Mouse (Mus musculus): Measurements from ENCODE around the gene Obp2b.
"Not testable (repeated sequence)": the region's sequence is repeated elsewhere in the genome, so short reads cannot be mapped to it uniquely, and the experiment has no call there.

Gene Obp2b

DNA sequence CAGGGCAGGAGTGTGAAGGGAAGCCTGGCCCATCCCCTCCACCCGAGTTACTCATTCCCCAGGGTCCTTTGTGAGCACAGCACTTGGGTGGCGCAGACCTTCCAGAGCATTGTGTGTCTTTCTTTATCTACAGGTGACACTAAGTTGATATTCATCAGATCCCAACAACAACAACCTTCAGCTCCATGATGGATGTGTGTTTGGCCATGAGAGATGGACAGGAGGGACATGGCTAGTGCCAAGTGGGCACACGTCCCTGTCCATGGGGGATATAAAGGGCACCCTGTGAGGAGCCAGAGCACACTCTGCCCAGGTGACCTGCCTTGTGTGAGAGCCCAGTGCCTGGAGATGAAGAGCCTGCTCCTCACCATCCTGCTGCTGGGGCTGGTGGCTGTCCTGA, at the start of gene Obp2b:
Gene Obp2b (plus strand): TSS at position 301 of the 400 bp plus-strand sequence.
- DNase-seq (ENCODE audit: extremely low spot score), result not testable (repeated sequence)

DNA sequence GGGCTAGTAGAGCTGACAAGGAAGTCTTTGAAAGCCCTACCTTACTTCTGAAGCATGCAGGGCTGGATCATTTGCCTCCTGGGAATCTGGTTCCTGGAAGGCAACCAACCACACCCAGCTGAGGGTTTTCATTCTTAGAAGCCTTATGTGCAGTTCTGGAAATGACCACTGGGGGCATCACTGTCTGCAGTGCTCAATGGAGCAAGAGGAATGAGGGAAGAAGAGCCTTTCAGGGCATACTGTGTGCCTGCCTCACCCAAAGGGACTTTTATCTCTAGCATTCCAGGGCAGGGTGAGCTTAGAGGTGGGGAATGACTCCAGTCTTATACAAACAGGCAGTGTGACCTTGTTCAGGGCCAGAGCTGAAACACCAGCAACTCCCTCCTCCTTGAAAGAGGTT, 42.2 kb upstream of the Obp2b start:
- DNase-seq (ENCODE audit: extremely low spot score), result peak; percentile 65

DNA sequence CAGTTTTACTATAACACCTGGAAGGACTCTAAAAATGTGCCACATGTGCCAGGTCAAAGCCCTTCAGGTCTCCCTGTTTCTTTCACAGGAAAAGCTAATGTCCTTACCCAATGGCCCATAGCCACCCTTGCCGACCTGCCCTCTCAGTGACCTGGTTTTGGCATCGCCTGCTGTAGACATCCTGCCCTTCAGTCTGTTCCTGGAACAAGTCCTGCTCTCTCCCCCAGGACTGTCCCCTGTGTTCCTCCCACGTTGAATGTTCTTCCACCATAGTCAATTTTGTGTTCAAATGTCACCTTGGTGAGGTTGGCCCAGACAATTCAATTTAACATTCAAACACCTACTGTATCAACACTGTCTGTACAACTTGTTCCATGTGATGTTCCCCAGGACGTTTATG, 39.9 kb upstream of the Obp2b start:
- no peak for DNase-seq (ENCODE audit: extremely low spot score)

DNA sequence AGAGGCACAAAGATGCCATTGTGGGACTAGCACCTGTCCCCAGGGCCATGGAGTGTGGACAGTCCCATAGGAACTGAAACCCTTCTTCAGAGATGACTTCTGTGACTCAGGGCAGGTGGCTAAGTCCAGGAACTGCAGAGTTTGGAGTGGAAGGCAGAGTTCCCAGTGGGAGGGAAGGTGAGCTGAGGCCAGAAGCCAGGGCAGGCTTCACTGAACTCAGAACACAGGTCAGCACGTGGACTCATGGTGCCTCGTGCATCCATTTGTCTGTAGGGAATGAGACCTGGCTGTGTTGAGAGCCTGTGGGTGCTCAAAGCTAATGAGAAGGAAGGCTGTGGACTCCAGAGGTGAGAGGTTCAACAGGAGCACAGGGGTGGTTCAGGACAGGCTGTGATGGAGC, 38.1 kb upstream of the Obp2b start:
- no peak for DNase-seq (ENCODE audit: extremely low spot score)

DNA sequence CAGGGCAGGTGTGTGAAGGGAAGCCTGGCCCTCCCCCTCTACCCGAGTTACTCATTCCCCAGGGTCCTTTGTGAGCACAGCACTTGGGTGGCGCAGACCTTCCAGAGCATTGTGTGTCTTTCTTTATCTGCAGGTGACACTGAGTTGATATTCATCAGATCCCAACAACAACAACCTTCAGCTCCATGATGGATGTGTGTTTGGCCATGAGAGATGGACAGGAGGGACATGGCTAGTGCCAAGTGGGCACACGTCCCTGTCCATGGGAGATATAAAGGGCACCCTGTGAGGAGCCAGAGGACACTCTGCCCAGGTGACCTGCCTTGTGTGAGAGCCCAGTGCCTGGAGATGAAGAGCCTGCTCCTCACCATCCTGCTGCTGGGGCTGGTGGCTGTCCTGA, 37.1 kb upstream of the Obp2b start, which contains the start of gene Obp2a:
Gene Obp2a (plus strand): TSS at position 301 of the 400 bp plus-strand sequence.
- not testable (repeated sequence) for DNase-seq (ENCODE audit: extremely low spot score)

DNA sequence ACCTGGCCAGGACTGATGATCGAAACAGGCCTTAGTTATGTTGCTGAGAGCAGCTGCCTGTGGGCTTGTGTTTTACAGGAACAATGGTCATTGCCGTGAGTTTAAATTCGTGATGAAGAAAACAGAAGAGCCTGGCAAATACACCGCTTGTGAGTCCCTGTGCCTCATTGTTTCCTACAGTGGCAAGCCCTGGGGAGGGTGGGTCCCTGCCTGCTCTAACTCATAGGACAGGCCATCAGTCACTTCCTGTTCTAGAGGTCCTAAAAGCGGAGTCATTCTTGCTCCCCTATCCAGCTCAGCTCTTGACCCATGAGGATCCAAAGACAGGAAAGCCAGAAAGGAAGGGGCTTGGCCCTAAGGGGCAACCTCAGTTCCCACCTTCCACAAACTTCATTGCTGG, 35.8 kb upstream of the Obp2b start:
- no peak for DNase-seq (ENCODE audit: extremely low spot score)

DNA sequence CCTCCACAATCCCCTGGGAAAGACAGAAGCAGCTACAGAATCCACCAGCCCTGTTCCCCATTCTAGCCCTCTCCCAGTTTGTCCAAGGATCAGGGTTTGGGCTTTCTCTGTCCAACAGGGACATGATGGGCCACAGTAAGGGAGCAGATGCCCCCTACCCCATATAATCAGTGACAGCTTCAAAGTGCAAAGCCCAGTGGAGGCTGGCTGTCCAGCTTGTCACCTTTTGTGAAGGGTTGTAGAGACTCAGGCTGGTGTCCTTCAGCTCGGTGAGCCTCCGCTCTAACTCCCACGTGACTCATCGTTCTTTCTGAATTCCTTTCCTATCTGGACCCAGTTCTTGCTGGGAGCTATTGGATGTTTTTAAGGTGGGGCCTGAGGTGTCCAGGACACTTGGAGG, 33.1 kb upstream of the Obp2b start:
- DNase-seq (ENCODE audit: extremely low spot score), result no peak

DNA sequence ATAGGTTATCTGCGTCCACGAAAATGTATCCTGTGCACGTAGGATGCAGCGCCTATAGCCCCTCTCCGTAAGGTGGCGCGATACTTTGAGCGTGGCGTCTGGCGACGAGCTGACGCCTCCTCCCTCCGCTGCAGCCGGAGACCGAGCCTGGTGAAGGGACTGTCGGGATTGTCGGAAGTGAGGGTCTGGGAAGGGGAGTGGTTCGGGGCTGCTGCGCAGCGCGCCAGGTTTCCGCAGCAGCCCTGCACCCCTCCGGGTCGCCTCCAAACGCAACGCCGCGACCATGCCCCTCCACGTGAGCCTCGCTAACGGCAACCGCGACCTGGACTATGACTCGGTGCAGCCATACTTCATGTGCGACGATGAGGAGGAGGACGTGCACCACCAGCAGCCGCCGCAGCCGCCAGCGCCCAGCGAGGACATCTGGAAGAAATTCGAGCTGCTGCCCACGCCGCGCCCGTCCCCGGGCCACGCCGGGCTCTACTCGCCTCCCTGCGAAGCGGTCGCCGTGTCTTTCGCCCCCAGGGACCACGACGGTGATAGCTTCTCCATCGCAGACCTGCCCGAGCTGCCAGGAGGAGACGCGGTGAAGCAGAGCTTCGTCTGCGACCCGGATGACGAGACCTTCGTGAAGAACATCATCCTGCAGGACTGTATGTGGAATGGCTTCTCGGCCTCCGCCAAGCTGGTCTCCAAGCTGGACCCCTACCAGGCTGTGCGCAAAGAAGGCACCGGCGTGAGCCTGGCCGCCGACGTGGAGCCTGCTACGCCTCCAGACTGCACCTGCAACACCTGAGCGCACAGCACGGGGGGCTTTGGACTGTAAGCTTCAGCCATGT, 29.9 kb upstream of the Obp2b start, which contains the start of gene Bmyc:
Gene Bmyc (plus strand): TSS at position 97 of the 839 bp plus-strand sequence.
- peak; percentile 88 for DNase-seq (ENCODE audit: extremely low spot score)

DNA sequence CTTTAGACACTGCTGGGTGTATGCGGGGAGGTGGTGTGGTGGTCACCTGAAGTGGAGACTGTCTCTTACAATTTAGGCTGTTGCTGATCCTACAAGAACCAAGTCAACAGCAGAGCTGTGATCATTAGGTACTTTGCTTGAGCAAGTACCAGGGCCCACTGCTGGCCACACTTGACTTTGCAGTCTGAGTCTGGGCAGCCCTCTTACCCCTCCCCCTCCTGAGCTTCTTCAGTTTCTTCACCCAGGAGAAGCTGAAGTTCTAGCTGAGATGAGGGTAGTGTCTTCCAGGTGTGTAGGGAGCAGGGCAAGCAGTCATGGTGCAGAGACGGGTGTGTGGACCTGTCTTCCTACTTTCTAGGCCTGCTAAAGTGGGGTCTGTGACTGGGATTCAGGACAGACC, 28.7 kb upstream of the Obp2b start:
- peak; percentile 34 for DNase-seq (ENCODE audit: extremely low spot score)

DNA sequence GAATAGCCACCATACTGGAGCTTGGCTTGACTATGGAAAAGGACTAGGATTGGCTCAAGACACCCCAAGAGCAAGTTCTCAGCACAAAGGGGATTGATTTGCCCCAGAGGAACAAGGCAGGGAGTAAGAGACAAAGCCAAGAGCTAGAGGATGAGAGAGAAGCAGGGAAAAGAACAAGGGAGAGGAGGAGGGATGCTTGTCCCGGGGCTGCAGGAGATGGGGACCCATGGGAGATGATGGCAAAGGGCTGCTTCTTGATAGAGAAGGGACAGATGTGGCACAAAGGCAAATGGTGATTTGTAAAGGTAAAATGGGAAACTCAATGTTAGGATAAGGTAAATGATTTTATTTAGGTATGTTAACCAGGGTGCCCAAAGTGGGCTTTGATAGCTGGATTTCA, 27.8 kb upstream of the Obp2b start:
- DNase-seq (ENCODE audit: extremely low spot score), result not testable (repeated sequence)

DNA sequence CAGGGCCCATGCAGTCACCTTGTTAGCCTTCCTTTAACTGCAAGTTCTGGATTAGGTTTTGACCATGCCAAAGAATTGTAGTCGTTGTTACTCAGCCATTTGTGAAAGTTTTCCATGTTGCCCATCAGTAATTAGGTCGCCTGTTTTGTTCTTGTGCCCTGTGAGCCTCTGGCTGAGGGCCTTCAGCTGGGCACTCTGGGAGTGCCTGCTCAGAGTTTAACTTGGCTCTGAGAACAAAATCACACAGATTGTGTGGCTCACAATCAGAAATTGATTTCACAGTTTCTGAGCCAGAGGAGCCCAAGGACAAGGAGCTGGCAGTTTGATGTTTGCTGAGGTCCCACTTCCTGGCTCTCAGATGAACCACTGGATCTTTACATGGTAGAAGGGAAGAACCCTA, 27.0 kb upstream of the Obp2b start:
- not testable (repeated sequence) for DNase-seq (ENCODE audit: extremely low spot score)

DNA sequence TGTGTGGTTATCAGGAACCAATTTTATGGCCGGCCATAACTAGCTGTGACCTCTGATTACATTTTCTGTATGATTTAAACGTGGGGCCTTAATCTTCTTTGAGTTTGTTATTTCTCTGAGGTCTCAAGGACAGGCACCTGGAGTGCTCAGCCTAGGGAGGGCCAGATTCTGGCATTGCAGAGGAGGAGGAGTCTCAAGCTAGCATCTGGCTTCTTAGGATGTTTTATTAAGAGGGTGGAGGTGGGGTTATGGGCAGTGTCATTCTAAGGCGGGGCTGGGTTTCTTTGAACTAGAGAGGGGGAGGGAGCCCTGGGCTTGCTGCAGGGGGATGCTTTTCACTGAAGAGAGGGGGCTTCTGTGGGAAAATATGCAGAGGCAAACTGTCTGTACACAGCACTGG, 25.2 kb upstream of the Obp2b start:
- DNase-seq (ENCODE audit: extremely low spot score), result not testable (repeated sequence)

DNA sequence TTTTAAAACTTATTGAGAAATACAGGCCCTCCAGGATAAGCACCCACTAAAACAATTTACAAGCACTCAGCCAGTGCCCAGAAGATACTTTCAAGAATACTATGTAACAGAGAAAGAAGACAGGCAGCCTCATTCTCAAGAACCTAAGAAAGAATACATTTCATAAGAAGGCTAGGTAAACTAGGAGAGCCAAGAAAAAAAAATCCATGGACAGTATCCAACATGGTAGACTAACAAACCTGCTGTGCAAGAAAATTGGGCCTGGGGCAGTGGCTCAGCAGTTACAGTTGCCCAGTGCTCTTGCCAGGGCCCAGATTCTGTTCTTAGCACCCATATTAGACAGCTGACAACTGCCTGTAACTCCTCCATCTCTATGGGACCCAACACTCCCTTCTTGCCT, 19.6 kb upstream of the Obp2b start:
- no peak for DNase-seq (ENCODE audit: extremely low spot score)

DNA sequence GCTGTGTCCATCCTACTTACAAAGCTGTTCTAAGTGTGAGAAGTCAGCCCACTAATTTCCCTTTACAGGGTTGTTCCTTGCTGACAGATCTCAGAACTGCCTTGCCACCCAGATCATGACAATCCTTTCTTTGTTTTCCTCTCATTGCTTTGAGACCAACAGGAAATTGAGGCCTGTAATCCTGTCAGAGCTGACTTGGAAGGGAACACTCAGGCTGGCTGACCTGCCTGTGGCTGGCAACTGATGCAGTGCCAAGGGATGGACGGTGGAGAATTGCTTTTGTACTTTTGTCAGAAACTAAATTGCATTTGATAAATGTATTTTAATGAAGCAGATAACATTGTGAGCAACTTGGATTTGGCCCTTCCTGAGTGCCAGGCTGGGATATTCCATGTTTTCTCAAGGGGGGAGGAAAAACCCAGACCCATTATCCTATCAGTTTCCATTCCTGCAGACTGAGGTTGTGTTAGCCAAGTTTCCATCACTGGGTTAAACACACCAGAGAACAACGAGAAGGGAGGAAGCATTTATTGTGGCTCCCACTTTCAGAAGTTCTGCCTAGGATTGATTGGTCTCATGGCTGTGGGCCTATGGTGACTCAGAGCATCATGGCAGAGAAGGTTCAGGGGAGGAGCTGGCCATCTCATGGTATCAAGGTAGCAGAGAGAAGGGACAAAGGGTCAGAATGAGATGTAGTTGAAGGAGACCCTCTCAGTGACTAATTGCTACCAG, 3.4 kb upstream of the Obp2b start:
- DNase-seq (ENCODE audit: extremely low spot score), result no peak

DNA sequence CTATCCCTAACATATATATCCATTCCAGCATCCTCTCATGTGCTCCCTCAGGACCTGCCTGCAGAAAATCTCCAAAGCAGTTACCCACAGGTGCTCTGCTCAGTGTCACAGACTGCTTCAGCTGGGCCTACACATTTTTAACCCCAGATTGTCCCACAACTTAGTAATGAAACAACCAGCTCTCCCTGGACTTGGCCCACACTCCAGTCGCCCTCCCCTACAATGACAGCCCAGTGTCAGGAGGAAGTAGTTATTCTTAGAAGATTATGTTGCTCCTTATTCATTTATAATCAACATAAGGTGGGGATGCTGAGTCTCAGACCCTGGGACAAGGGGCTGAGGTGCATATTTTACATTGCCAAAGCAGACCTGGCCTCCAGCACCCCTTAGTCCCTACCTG, 4.9 kb downstream of the Obp2b start:
- no peak for DNase-seq (ENCODE audit: extremely low spot score)

DNA sequence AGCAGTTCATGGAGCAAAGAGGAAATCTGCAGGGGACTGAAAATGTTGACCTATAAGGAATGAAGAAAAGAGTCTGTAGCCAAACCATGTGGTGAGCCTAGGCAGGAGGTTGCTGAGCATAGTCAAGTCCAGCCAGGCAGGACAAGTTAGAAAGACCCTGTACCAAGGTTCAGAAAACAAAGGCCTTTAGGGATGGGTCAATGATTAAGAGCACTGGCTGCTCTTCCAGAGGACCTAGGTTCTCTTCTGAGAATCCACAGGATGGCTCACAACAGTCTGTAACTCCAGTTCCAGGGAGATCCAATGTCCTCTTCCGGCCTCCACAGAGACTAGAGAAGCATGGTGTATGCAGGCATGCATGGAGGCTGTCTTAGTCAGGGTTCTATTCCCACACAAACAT, 17.4 kb downstream of the Obp2b start:
- DNase-seq (ENCODE audit: extremely low spot score), result no peak

DNA sequence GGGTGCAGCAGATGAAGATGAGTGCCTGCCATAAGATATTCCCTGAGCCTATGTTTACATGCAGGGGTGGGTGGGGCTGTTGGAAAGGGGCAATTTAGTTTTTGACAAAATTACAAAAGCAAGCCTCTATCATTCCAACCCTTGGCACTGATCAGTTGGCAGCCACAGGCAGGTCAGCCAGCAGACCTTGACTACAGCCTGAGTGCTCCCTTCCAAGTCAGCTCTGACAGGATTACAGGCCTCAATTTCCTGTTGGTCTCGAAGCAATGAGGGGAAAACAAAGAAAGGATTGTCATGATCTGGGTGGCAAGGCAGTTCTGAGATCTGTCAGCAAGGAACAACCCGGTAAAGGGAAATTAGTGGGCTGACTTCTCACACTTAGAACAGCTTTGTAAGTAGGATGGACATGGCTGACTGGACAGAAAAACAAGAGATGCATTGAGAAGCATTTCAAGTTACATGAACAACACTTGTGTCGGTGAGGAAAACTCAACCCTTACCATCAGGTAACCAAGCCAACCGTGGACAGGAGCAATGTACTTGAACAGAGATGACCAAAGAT, 21.3 kb downstream of the Obp2b start:
- DNase-seq (ENCODE audit: extremely low spot score), result no peak

DNA sequence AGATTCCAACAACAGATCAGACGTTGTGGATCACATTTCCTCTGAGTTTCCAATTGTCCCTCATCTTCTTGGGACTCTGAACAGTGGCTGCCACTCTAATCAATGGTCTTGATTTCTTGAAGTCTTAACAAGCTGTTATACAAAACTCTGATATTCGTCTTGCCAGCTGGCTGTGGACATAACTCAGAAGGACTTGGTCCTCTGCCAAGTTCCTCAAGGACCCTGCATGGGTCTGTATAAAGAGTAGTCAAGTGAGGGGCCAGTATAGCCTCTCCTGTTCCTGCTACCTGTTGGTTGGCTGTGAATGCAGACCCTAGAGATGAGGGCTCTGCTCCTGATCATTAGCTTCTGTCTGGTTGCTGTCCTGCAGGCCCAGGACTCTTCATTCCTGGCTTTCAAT, 28.5 kb downstream of the Obp2b start, which contains the start of gene Lcn3:
Gene Lcn3 (plus strand): TSS at position 301 of the 400 bp plus-strand sequence.
- DNase-seq (ENCODE audit: extremely low spot score), result no peak

DNA sequence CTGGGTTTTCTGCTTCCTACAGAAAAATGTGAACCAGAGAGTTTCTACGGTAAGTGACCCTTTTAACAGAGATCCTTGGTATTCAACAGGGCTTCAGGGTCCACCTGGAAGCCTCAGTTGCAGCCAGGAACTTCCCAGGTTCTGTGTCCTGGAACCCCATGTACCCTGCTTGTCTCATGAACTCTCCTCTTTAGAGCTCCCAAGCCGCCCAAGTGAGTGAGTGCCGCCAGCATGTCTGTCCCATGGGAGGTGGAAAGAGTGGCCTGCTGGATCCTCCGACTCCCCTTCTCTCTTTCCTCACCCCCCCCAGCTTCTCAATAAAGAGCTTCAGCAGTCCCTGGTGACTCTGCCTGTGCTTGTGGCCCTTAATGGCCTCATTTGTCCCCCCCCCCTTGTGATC, 31.0 kb downstream of the Obp2b start:
- no peak for DNase-seq (ENCODE audit: extremely low spot score)

DNA sequence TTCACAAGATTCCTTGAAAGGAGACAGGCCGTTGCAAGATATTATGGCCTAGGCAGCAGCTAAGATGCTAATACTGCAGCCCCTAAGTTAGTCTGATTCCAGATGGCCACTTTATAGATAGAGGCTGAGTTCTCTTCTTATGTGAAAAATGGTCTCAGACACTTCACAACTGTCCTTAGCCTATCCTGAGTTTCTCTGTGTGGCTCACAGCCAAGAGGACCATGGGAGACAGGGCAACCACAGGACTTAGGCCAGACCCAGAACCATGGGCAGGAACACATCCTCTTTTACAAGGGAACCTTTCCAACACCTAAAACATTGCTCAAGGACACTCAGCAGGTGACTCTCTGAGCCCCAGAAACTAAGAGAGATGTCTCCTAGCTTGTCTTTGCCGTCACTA, 36.7 kb downstream of the Obp2b start:
- DNase-seq (ENCODE audit: extremely low spot score), result no peak

DNA sequence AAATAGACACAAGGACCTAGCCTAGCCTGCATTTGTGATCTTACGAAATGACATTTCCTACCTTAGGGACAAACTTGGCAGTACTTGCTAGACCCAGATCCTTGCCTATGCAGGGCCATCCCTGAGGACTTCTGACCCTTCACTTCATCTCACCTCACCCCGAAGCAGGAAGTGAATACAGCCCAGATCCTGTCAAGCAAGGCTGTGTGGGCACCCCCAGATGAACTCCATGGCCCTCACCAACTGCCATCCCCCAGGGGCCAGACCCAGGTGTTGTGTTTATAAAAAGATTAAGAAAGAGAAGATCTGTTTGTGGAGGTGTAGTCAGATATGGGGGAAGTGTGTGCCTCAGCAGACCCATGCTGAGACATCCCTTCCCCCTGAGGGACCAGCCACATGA, 37.8 kb downstream of the Obp2b start:
- no peak for DNase-seq (ENCODE audit: extremely low spot score)

DNA sequence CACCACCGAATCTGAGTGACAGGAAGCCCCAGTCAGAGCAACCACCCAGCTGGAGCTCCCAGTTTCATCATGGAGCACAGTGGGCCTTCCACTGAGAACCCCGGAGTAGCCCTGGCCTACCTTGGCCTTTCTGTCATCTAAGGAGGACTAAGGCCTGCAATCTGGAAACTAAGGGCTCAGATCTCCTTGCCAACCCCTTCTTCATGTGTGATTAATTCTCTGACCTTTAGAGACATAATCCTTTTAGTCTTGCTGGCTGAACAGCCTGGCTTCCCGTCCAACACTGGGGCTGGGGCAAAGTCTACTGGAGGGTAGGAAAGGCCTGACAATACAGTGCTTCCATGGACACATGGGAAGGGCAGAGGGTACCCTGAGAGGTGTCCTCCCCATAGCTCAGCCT, 39.2 kb downstream of the Obp2b start:
- DNase-seq (ENCODE audit: extremely low spot score), result no peak

DNA sequence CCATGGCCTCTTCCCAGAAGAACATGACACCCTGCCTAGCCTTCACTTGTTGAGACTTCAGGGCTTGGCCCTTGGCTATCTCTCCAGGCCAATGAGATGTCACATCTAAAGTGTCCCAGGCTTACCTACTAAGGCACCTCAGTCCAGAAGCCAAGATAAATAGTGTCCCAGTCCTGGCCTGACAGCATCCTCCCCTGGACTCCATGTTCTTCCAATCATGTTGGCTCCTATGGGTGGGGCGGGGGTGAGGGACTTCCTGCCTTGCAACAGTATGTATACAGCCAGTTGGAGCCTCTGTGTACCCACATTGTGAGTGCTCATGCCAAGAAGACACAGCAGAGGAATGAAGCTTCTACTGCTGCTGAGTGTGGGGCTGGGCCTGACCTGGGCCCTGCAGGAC, 39.9 kb downstream of the Obp2b start, which contains the start of gene Lcn11:
Gene Lcn11 (plus strand): TSS at position 301 of the 400 bp plus-strand sequence.
- no peak for DNase-seq (ENCODE audit: extremely low spot score)

Measured in embryo, embryonic 9.5 days (tissue).